Mouse (Mus musculus) CH12.LX (cell line): ENCODE measurements around the gene Gclm.

Experiments
- CTCF ChIP-seq, 2 experiments: IDR thresholded peaks in 1 of 2; conservative IDR thresholded peaks in 1 of 2; 2 replicates each; pipeline ENCODE4 v1.5.1; 2011 to 2012; ENCODE audit warnings: low read depth in 2 of 2, low read length in 2 of 2, improper control_type of control experiment in 1 of 2, inconsistent platforms in 1 of 2, mild to moderate bottlenecking in 1 of 2, moderate library complexity in 1 of 2
- KAT2A ChIP-seq: IDR thresholded peaks from 2 replicates; pipeline ENCODE4 v1.6.1; 2012; ENCODE audit warnings: low read length, improper control_type of control experiment, inconsistent platforms; ENCODE audit not compliant: insufficient replicate concordance
- MAX ChIP-seq: IDR thresholded peaks from 2 replicates; pipeline ENCODE4 v1.6.1; 2011; ENCODE audit warnings: low read length, improper control_type of control experiment
- TCF12 ChIP-seq: IDR thresholded peaks from 2 replicates; pipeline ENCODE4 v1.6.1; 2014; ENCODE audit warnings: low read depth, mild to moderate bottlenecking, inconsistent platforms, low read length, improper control_type of control experiment
- USF1 ChIP-seq: IDR thresholded peaks from 2 replicates; pipeline ENCODE4 v1.6.1; 2014; ENCODE audit warnings: low read depth, mild to moderate bottlenecking, inconsistent platforms, low read length, improper control_type of control experiment
- ZNF384 ChIP-seq: IDR thresholded peaks from 2 replicates; pipeline ENCODE4 v1.6.1; 2012; ENCODE audit warnings: low read depth, low read length, improper control_type of control experiment, inconsistent platforms

GRCm38 (mm10) chr3:122245215-122245877 lies at the start of gene Gclm:
- TF ChIP-seq CTCF (conservative IDR thresholded peaks at IDR 0.05 in 1 of 2, IDR thresholded peaks at IDR 0.05 in 1 of 2; ENCODE audit: low read depth in 2 of 2, low read length in 2 of 2) (peak in 1 of 2 experiments; percentile 66; a peak in 2 of 4 replicates), USF1 (no peak), MAX (peak; percentile 76; the same call in 1 of the 2 replicates), KAT2A (0 out of 2 replicates have a peak, but pooled peaks have one; percentile 54), ZNF384 (no peak), TCF12 (peak; percentile 79)
